Mouse (Mus musculus) ovary, postnatal 10 days (tissue): Measurements from ENCODE around the gene Ndufs2.

Source experiments
- DNase-seq: peaks from one replicate; pipeline ENCODE4 v3.0.0; 2022; ENCODE audit warnings: low spot score

Gene Ndufs2

GRCm38 (mm10) chr1:171229750-171230149, 21.4 kb downstream of the Ndufs2 start:
- no peak for DNase-seq

DNA sequence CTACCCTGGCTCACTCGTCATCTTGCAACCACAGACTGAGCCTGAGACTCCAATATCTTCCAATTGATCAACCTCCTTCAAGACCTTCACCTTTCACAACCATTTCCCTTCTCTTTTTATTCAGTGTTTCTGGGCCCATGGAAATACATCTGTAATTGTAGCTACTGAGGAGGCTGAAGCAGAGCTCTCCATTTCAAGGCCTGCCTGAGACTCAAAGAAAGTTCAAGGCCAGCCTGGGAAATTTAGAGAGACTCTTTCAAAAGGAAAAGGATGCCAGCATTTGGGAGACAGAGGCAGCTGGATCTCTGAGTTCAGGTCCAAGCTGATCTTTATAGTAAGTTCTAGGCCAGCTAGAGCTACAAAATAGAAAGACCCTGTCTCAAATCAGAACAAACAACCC, 23.3 kb downstream of the Ndufs2 start:
- DNase-seq: no peak

- DNase-seq: no peak
Observed at GRCm38 (mm10) chr1:171226780-171227179, 24.4 kb downstream of the Ndufs2 start.

GRCm38 (mm10) chr1:171224857-171225256, 26.3 kb downstream of the Ndufs2 start, which contains the start of gene Apoa2:
Gene Apoa2, plus strand, starts transcription at chr1:171225054.
- no peak for DNase-seq

DNA sequence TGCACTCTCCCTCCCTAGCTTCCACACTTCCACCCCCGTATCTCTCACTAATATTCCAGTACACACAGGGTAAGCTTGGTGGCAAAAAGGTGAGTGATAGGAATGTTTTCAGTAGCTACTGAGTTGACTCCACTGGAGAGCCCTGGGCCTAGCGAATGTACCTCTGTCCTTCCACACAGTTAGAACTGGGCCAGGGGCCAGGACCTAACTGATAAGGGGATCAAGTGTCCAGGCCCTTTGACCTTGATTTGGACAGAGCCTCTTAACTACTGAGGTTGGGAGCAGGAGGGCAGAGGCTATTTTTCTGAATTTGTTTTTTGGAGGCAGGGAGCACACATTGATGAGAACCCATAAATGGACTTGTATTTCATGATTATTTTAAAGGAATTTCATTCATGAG, 27.4 kb downstream of the Ndufs2 start:
- no peak for DNase-seq

- no peak for DNase-seq
Observed at GRCm38 (mm10) chr1:171223168-171223567, 28.0 kb downstream of the Ndufs2 start.

- DNase-seq: peak; percentile 65
Observed at GRCm38 (mm10) chr1:171222238-171223155, 28.7 kb downstream of the Ndufs2 start, which contains the start of gene Tomm40l. Gene Tomm40l, minus strand, starts transcription at chr1:171222514.

- DNase-seq: no peak
Observed at GRCm38 (mm10) chr1:171221281-171222193, 29.7 kb downstream of the Ndufs2 start.

- DNase-seq: peak; percentile 57
Observed at GRCm38 (mm10) chr1:171220871-171221270, 30.3 kb downstream of the Ndufs2 start.

- DNase-seq: no peak
Observed at GRCm38 (mm10) chr1:171216241-171216955, 34.8 kb downstream of the Ndufs2 start.

GRCm38 (mm10) chr1:171213801-171214496, 37.2 kb downstream of the Ndufs2 start, which contains the start of gene Nr1i3:
Gene Nr1i3, plus strand, starts transcription at chr1:171213970.
- no peak for DNase-seq

- DNase-seq: no peak
Observed at GRCm38 (mm10) chr1:171212854-171213253, 38.3 kb downstream of the Ndufs2 start.

GRCm38 (mm10) chr1:171209409-171209808, 41.8 kb downstream of the Ndufs2 start:
- DNase-seq: no peak

DNA sequence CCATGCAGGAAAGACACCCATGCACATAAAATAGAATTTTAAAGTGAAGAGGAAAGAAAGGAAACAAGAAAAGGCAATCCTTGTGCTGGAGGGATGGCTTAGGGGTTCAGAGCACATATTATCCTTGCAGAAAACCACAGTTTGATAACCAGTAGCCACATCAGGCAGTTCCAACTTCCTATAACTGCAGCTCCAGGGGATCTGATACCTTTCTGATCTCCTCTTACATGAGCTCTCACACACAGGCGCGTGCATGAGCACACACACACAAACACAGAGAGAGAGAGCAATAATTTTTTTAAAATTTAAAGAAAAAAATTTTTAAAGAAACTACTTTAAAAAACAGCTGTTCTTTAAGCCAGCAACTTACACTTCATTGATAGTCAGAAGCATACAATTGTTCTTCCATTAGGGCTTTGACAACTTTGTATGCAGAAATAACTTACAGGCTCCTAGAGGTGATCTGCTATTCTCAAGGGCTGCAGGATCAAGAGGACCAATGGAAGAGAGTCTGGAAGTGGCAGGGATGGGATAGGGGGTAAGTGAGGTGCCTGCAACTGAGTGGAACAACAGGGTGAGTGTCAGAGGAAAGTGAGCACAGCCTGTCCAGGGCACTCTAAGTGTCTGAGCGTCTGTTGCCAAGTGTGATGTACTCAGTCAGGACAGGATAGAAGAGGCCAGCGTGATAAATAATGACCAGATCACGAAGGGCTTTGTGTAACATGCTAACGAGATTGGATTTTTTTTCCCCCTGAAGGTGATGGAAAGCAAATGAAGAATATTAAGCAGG, 45.3 kb downstream of the Ndufs2 start:
- DNase-seq: no peak

GRCm38 (mm10) chr1:171204249-171204644, 46.9 kb downstream of the Ndufs2 start:
- DNase-seq: no peak

DNA sequence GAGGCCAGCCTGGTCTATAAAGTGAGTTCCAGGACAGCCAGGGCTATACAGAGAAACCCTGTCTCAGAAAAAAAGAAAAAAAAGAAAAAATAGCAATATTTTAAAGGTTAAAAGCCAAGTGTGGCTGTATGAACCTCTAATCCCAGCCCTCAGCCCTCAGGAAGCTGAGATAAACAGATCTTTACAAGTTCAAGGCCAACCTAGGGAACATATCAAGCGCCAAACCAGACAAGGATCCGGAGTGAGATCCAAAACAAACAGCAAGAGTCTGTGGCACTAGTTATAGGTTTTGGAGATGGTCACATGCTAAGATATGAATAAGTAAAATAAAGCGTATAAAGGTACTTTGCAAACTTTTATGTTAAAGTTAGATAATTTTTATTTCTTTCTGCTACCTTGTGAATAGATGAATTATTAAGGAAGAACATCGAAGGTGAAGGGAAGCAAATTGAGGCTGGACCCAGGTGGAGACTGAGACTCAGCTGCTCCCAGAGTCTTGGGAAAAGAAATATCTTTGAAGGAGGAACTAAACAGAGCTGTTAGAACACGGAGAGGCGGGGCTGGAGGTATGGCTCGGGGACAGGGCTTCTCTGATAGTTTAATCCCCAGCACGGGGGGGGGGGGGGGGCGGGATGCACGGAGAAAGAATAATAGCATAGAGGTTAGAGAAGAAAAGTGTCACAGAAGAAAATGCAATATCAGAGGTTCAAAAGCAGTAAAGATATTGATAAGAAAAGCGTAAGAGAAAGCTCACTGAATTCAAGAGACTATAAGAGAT, 47.5 kb downstream of the Ndufs2 start:
- DNase-seq: no peak

DNA sequence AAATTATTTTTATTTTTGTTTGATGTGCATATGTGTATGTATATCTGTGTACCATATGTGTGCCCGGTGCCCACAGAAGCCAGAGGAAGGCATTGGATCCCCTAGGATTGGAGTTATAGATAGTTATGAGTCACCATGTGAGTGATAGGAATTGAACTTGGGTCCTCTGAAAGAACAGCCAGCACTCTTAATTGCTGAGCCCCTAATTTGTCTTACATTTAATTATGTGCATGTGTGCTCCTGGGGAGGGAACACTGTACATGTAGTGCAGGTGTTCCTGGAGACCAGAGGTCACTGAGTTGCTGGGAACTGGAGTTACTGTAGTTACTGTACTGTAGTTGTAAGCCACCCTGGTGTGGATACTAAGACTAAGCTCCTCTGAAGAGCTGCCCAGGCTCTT, 50.4 kb downstream of the Ndufs2 start:
- no peak for DNase-seq

- DNase-seq: no peak
Observed at GRCm38 (mm10) chr1:171199532-171199931, 51.7 kb downstream of the Ndufs2 start.

- DNase-seq: no peak
Observed at GRCm38 (mm10) chr1:171195887-171196397, 55.2 kb downstream of the Ndufs2 start, which contains the start of gene Pcp4l1. Gene Pcp4l1, minus strand, starts transcription at chr1:171196268.
